Mouse (Mus musculus): ENCODE results near the gene Dnajc22. TPM values are rescaled to one million over a fixed set of nuclear protein-coding genes. Genes with fewer than 3 reads are reported as not detected.

Dnajc22 gene
- polyA plus RNA-seq, 1 experiment: not detected

DNA sequence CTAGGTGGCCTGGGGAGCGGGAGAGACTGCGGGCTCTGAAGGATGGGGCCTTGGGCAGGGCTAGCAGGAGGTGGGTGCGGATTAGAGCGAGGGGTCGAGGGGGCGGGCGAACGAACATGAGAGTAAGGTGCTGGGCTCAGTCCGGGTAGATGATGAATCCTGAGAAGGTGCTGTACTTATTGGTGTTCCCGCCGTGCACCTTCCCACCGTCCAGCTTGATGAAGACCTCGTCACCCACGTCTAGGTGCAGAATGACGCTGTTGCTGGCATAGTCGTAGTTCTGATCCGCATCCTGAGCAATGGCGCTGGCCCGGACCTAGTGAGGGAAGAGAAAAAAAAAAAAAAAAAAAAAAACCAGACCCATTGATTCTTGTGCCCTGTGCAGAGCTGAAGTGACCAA is 8.4 kb upstream of the Dnajc22 start:
- Histone ChIP-seq H3K9me3 (peaks cover 6% of the 10 kb centered on the region; the same call in 1 of the 2 replicates), H3K27me3 (replicated peaks) (peaks cover 51% of the 10 kb centered on the region), H3K4me3 (replicated peaks) (no peak overlapping the region), H3K36me3 (replicated peaks; ENCODE audit: low read length) (peaks cover 43% of the 10 kb centered on the region), H3K4me1 (peaks cover 47% of the 10 kb centered on the region)
- TF ChIP-seq FLI1 (IDR thresholded peaks at IDR 0.05; ENCODE audit: low read length) (no peak), GATA1 (IDR thresholded peaks at IDR 0.05; ENCODE audit: borderline replicate concordance, low read length) (no peak)

DNA sequence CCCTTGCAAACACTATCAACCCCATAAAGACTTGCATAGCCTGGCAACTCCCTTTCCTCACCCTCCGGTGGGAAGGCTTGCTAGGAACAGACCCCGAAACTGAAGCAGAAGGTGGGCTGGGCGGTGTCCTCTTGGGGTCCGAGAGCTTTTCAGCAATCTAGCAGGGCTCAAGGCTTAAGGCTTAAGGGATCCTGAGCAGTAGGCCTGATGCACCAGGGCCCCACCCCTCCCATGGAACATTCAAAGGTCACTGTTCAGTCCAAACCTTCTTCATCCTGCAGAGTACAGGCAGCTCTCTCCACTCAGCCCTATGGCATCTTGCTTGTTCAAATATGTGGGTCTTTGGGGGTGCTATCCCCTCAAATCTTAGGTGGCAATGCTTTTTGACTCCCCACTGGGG is 7.0 kb upstream of the Dnajc22 start:
- peaks cover 30% of the 10 kb centered on the region for H3K36me3 ChIP-seq (replicated peaks; ENCODE audit: low read length)
- peaks cover 64% of the 10 kb centered on the region for H3K27me3 ChIP-seq (replicated peaks)
- no peak overlapping the region for H3K4me3 ChIP-seq (replicated peaks)
- TF ChIP-seq GATA1 (IDR thresholded peaks at IDR 0.05; ENCODE audit: borderline replicate concordance, low read length) (no peak), FLI1 (IDR thresholded peaks at IDR 0.05; ENCODE audit: low read length) (no peak)
- peaks cover 6% of the 10 kb centered on the region; the same call in 1 of the 2 replicates for H3K9me3 ChIP-seq
- H3K4me1 ChIP-seq: peaks cover 45% of the 10 kb centered on the region

DNA sequence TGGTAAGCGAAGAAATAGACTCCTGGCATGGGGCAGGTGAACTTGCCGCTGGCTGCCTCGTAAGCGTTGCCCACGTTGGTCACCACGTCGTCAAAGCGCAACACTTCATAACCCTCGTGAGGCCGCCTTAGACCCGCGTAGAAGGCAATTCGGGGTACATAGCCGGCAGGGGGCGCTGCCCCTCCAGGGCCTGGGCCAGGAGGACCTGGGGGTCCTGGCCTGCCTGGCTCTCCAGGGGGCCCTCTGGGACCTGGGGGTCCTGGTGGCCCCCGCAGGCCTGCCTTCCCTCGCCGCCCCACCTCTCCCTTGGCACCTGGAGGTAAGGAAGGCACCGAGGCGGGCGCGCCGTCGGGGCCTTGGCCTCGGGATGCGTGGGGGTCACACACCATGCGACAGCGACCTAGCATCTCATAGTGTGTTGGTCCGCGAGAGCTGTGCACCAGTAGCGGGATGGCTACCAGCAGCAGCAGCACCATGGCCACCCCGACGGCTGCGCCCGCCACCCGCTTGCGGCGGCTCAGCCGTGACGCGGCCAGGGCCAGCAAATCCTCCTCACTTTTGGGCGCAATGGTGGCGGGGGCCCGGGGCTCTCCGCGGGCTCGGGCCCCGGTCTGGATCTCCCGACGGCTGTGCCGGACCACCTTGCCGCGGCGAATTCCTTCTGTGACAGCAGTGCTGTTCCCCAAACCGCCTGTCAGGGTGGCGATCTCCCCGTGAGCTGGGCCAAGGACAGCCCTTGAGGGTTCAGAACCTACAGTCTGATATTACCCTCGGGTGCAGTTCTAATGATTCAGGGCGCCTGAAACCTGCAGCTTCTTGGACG is 5.5 kb upstream of the Dnajc22 start, which contains the start of gene C1ql4:
TSS of gene C1ql4 (minus strand) at position 565 of the 823 bp plus-strand sequence.
- peaks cover 76% of the 10 kb centered on the region for H3K27me3 ChIP-seq (replicated peaks)
- H3K4me3 ChIP-seq (replicated peaks): peak within 1 kb of the TSS; percentile 88
- peaks cover 47% of the 10 kb centered on the region for H3K4me1 ChIP-seq
- peaks cover 16% of the 10 kb centered on the region for H3K36me3 ChIP-seq (replicated peaks; ENCODE audit: low read length)
- TF ChIP-seq GATA1 (IDR thresholded peaks at IDR 0.05; ENCODE audit: borderline replicate concordance, low read length): no peak
- no peak for TF ChIP-seq FLI1 (IDR thresholded peaks at IDR 0.05; ENCODE audit: low read length)
- H3K9me3 ChIP-seq: peaks cover 6% of the 10 kb centered on the region; the same call in 1 of the 2 replicates

DNA sequence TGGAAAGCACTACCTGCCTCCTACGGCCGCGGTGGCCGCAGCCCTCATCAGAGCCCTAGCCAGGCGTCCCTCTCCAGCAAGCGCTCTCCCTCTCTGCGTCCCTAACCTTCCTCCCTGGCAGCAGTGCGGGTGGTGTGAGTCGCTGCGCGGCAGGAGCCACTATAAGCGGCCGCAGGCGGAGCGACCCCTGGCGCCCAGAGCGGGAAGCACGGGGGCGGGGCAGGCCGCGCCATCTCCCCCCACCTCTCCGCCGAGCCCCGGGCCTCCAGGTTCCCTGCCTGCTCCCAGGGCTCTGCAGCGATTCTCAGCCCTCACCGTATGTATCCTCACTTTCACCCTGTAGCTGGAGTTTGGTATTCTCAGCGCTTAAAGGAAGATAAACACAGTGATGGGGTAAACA is 4.7 kb upstream of the Dnajc22 start:
- H3K36me3 ChIP-seq (replicated peaks; ENCODE audit: low read length): peaks cover 7% of the 10 kb centered on the region
- TF ChIP-seq GATA1 (IDR thresholded peaks at IDR 0.05; ENCODE audit: borderline replicate concordance, low read length): no peak
- no peak for TF ChIP-seq FLI1 (IDR thresholded peaks at IDR 0.05; ENCODE audit: low read length)
- H3K4me1 ChIP-seq: peaks cover 49% of the 10 kb centered on the region
- peaks cover 84% of the 10 kb centered on the region for H3K27me3 ChIP-seq (replicated peaks)
- H3K4me3 ChIP-seq (replicated peaks): peak overlapping the region; percentile 88
- peaks cover 6% of the 10 kb centered on the region; the same call in 1 of the 2 replicates for H3K9me3 ChIP-seq

DNA sequence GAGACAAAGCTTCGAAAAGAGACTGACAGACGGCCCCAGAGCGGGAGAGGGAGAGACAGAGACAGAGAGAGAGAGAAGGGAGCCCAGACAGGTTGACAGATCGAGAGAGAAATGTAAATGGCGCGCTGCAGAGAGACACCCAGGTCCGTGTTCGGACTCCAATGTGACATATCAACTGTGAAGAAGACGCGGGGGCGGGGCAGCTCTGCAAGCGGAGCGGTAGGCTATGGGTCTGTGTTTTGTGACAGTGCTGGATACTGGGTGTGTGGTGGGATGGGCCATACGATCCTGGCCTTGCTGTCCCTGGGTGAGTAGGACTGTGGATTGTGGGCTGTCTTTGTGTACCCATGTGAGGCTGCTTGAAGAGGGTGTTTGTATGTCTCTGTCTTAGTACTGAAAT is 3.9 kb upstream of the Dnajc22 start:
- peak overlapping the region; percentile 62 for H3K4me3 ChIP-seq (replicated peaks)
- peaks cover 91% of the 10 kb centered on the region for H3K27me3 ChIP-seq (replicated peaks)

DNA sequence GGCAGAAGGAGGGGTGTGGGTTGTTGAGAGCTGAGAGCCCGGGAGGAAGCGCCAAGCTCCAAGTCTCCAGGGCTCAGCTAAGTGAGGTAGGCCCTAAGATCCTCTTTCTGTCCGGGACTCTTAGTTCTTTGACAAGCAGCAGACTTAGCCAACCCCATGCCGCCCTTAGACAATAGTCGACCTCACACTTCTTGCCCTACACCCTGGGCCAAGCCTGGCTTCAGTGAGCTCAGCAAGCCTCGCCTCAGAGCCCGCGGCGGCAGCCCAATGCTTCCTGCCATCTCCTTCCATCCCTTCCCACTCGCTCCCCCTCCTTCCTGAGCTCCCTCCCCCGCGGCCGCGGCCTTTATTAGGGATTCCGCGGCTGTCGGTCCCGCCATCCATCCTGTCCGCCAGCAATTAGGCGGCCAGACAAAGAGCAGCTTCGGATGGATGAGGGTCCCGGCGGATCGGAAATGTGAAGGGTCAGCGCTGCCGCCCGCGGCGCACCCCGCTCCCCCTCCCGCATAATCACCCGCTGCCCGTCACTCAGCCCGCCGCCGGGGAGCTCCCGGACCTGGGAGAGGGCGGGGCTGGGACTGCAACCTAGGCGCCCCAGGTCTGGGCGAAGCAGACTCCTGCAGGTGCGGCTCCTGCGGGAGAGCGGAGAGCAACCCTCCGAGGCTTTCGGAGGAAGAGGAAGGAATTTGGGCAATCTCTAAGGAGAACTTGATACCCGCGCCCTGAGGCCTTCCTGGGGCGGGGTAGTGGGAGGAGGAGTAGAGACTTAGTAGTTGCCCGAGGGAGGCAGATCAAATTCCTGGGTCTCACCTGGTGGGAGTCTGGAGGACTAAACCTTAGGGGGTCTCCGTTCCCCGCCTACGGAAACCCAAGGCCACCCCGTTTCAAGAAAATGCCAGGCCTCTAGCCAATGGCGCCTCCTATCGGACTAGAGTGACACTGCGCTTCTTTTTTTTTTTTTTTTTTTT is 605 bp downstream of the Dnajc22 start:
- peak overlapping the region; percentile 89 for H3K4me3 ChIP-seq (replicated peaks)
- peaks cover 93% of the 10 kb centered on the region for H3K27me3 ChIP-seq (replicated peaks)
- H3K36me3 ChIP-seq (replicated peaks; ENCODE audit: low read length): no peaks in the 10 kb centered on the region
- no peak for TF ChIP-seq GATA1 (IDR thresholded peaks at IDR 0.05; ENCODE audit: borderline replicate concordance, low read length)
- no peak for TF ChIP-seq FLI1 (IDR thresholded peaks at IDR 0.05; ENCODE audit: low read length)
- no peaks in the 10 kb centered on the region for H3K9me3 ChIP-seq
- peaks cover 60% of the 10 kb centered on the region for H3K4me1 ChIP-seq

More for the DNA sequence above, 3.9 kb upstream of the Dnajc22 start:
- TF ChIP-seq FLI1 (IDR thresholded peaks at IDR 0.05; ENCODE audit: low read length) (no peak), GATA1 (IDR thresholded peaks at IDR 0.05; ENCODE audit: borderline replicate concordance, low read length) (no peak)
- H3K9me3 ChIP-seq: peaks cover 6% of the 10 kb centered on the region; the same call in 1 of the 2 replicates
- peaks cover under 1% of the 10 kb centered on the region for H3K36me3 ChIP-seq (replicated peaks; ENCODE audit: low read length)
- peaks cover 49% of the 10 kb centered on the region for H3K4me1 ChIP-seq

DNA sequence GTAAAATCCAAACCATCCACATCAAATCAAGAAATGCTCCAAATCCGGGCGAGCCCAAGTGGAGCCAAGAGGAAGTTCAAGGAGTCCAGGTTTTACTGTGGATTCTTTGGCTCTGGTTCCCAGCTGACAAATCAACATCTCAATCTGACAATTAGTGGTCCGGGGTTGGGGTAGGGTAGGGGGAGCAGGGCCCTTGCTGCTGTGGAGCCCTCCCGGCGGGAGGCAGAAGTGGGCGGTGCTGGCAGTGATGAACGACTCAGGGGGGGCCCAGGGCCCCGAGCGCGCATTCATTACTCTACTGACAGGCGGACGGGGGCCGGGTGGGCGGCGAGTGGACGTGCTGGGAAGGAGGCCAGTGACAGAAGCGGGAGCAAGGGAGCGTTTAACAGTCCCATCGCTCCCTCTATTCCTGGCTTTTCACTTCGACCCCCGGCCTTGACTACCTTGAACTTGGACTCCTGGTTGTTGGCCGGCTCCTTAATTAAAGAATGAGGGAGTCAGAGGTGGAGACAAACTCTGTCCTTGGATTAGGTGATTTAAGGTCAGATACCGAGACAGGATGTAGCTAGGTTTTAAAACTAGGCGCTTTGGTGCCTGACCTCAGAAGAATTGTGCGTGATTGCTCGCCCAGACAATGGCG is 1.8 kb downstream of the Dnajc22 start:
- Histone ChIP-seq H3K9me3 (no peaks in the 10 kb centered on the region), H3K4me3 (replicated peaks) (peak overlapping the region; percentile 48), H3K27me3 (replicated peaks) (peaks cover 93% of the 10 kb centered on the region), H3K36me3 (replicated peaks; ENCODE audit: low read length) (no peaks in the 10 kb centered on the region), H3K4me1 (peaks cover 62% of the 10 kb centered on the region)
- TF ChIP-seq FLI1 (IDR thresholded peaks at IDR 0.05; ENCODE audit: low read length) (no peak), GATA1 (IDR thresholded peaks at IDR 0.05; ENCODE audit: borderline replicate concordance, low read length) (no peak)

DNA sequence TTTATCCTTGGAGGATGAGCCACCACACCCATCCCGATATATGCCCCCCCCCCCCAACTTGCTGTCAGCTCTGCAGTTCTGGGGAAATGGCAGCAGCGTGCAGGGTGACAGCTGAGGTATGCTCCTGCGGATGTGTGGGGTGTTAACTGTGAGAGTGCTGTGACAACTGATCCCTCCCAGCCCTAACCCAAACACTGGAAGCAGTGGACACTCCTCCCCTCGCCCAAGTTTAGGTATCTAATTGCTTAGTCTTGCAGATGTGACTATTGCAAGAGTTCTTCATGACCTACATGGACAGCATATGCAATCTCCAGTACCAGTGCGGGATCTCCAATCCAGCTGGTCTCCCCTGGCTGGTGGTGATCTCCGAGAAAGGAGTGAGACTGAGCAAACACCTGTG is 2.4 kb downstream of the Dnajc22 start:
- Histone ChIP-seq H3K4me3 (replicated peaks) (peak overlapping the region; percentile 48), H3K36me3 (replicated peaks; ENCODE audit: low read length) (no peaks in the 10 kb centered on the region), H3K27me3 (replicated peaks) (peaks cover 93% of the 10 kb centered on the region), H3K4me1 (peaks cover 62% of the 10 kb centered on the region), H3K9me3 (no peaks in the 10 kb centered on the region)
- TF ChIP-seq GATA1 (IDR thresholded peaks at IDR 0.05; ENCODE audit: borderline replicate concordance, low read length) (no peak), FLI1 (IDR thresholded peaks at IDR 0.05; ENCODE audit: low read length) (no peak)
